Mouse (Mus musculus) myocyte (in vitro differentiated cells): ENCODE measurements around the gene Cd180. TPM values are rescaled to one million over a fixed set of nuclear protein-coding genes. Genes with fewer than 3 reads are reported as not detected.

Experiments used
- H3K27me3 ChIP-seq: one replicate; pipeline ENCODE4 v1.6.1; 2011; ENCODE audit not compliant: control insufficient read depth, insufficient read depth, insufficient read length
- H3K36me3 ChIP-seq: one replicate; pipeline ENCODE4 v1.6.1; 2011; ENCODE audit not compliant: control insufficient read depth, insufficient read depth
- H3K4me2 ChIP-seq: one replicate; pipeline ENCODE4 v1.6.1; 2011; ENCODE audit warnings: low read depth, control low read depth
- H3K4me3 ChIP-seq: one replicate; pipeline ENCODE4 v1.5.1; 2011; ENCODE audit warnings: mild to moderate bottlenecking, control low read depth, moderate library complexity
- H3K79me2 ChIP-seq: one replicate; pipeline ENCODE4 v1.6.1; 2011; ENCODE audit not compliant: control insufficient read depth, insufficient read depth
- H3ac ChIP-seq: one replicate; pipeline ENCODE4 v1.6.1; 2011; ENCODE audit not compliant: control insufficient read depth, insufficient read length
- CEBPB ChIP-seq: IDR thresholded peaks from 2 replicates; pipeline ENCODE4 v1.6.1; 2011; ENCODE audit warnings: mild to moderate bottlenecking, moderate library complexity; ENCODE audit not compliant: poor library complexity, insufficient read depth, severe bottlenecking
- E2F4 ChIP-seq: IDR thresholded peaks from one replicate; pipeline ENCODE4 v1.6.1; 2011; ENCODE audit warnings: mild to moderate bottlenecking, control low read depth, moderate library complexity; ENCODE audit not compliant: insufficient read depth
- MAX ChIP-seq: IDR thresholded peaks from one replicate; pipeline ENCODE4 v1.6.1; 2011; ENCODE audit warnings: low read depth, mild to moderate bottlenecking, control low read depth
- MYOD1 ChIP-seq, 3 experiments: IDR thresholded peaks; one replicate each; pipeline ENCODE4 v1.6.1; 2011; ENCODE audit warnings: control low read depth in 2 of 3, low read depth in 2 of 3, mild to moderate bottlenecking in 2 of 3, moderate library complexity in 1 of 3; ENCODE audit not compliant: insufficient read length in 2 of 3, control insufficient read depth in 1 of 3
- MYOG ChIP-seq, 3 experiments: IDR thresholded peaks; one replicate each; pipeline ENCODE4 v1.6.1; 2011; ENCODE audit warnings: control low read depth in 2 of 3, low read depth in 2 of 3, mild to moderate bottlenecking in 2 of 3; ENCODE audit not compliant: insufficient read length in 2 of 3, control insufficient read depth in 1 of 3, insufficient read depth in 1 of 3
- POLR2A ChIP-seq: IDR thresholded peaks from one replicate; pipeline ENCODE4 v1.6.1; 2011; ENCODE audit warnings: low read depth, mild to moderate bottlenecking, control low read depth, moderate library complexity; ENCODE audit not compliant: insufficient read length
- POLR2AphosphoS2 ChIP-seq: IDR thresholded peaks from one replicate; pipeline ENCODE4 v1.6.1; 2011; ENCODE audit warnings: low read depth, control low read depth; ENCODE audit not compliant: insufficient read length
- REST ChIP-seq: IDR thresholded peaks from one replicate; pipeline ENCODE4 v1.6.1; 2011; ENCODE audit warnings: mild to moderate bottlenecking, control low read depth, moderate library complexity; ENCODE audit not compliant: insufficient read depth, insufficient read length
- SRF ChIP-seq: IDR thresholded peaks from one replicate; pipeline ENCODE4 v1.6.1; 2011; ENCODE audit warnings: low read depth; ENCODE audit not compliant: control insufficient read depth, insufficient read length
- TCF12 ChIP-seq: IDR thresholded peaks from one replicate; pipeline ENCODE4 v1.6.1; 2011; ENCODE audit warnings: mild to moderate bottlenecking, control low read depth; ENCODE audit not compliant: poor library complexity, insufficient read depth, severe bottlenecking
- TCF3 ChIP-seq: IDR thresholded peaks from one replicate; pipeline ENCODE4 v1.6.1; 2011; ENCODE audit warnings: low read depth, control low read depth; ENCODE audit not compliant: insufficient read length
- USF1 ChIP-seq: IDR thresholded peaks from one replicate; pipeline ENCODE4 v1.6.1; 2011; ENCODE audit warnings: low read depth, mild to moderate bottlenecking, control low read depth, moderate library complexity
- polyA plus RNA-seq: library from polyadenylated mRNA; unstranded; fragments of >200 nt; fragmentation: generic; extraction: Trizol; gene quantifications from one replicate; pipeline ENCODE4 v1.2.1, GENCODE M21; 2012; ENCODE audit warnings: missing spikeins

Cd180 gene
- 0.14 TPM for polyA plus RNA-seq

GRCm38 (mm10) chr13:102693341-102693801, at the start of gene Cd180:
Cd180 (plus strand) TSS chr13:102693558.
- no peaks in the 10 kb centered on the region for H3K27me3 ChIP-seq
- no peak within 1 kb of the TSS for H3K4me2 ChIP-seq
- no peak within 1 kb of the TSS for H3ac ChIP-seq
- no peak within 1 kb of the TSS for H3K4me3 ChIP-seq
- no peaks in the 10 kb centered on the region for H3K79me2 ChIP-seq
- H3K36me3 ChIP-seq = no peaks in the 10 kb centered on the region
- TF ChIP-seq E2F4 (no peak), USF1 (no peak)

DNA sequence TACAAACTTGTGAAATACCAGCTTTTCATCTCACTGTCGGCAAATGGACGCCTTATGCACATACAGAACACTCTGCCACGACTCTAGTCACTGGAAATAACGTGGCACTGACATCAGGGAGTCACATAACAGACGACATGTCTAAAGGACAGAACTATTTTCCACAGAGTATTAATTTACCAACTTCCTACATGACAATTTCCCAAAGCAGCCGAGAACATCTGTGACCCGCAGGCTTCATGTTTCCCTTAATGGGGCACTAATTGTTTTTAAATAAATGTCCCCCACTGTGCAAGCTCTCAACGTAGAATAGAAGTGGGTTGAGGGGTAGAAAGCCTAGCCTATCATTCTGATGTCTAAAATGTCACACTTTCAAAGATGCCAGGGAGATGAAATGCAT, 49.0 kb upstream of the Cd180 start:
- Histone ChIP-seq H3ac (no peak overlapping the region), H3K27me3 (no peaks in the 10 kb centered on the region), H3K4me2 (peak overlapping the region; percentile 70), H3K36me3 (no peaks in the 10 kb centered on the region), H3K79me2 (no peaks in the 10 kb centered on the region), H3K4me3 (no peak overlapping the region)
- TF ChIP-seq MYOG (IDR thresholded peaks at IDR 0.05; ENCODE audit: control insufficient read depth in 1 of 3, insufficient read depth in 1 of 3, insufficient read length in 2 of 3, low read depth in 2 of 3) (no peak), POLR2A (no peak), TCF3 (no peak), TCF12 (no peak), MAX (no peak), SRF (no peak), CEBPB (no peak), E2F4 (no peak), MYOD1 (IDR thresholded peaks at IDR 0.05; ENCODE audit: control insufficient read depth in 1 of 3, insufficient read length in 2 of 3, low read depth in 2 of 3) (no peak), REST (no peak), USF1 (no peak), POLR2AphosphoS2 (no peak)

- no peaks in the 10 kb centered on the region for H3K79me2 ChIP-seq
- H3K27me3 ChIP-seq = no peaks in the 10 kb centered on the region
- no peak overlapping the region for H3ac ChIP-seq
- H3K4me3 ChIP-seq = no peak overlapping the region
- H3K36me3 ChIP-seq = no peaks in the 10 kb centered on the region
- TF ChIP-seq MYOD1 (IDR thresholded peaks at IDR 0.05; ENCODE audit: control insufficient read depth in 1 of 3, insufficient read length in 2 of 3, low read depth in 2 of 3) = no peak
- TF ChIP-seq MAX = no peak
- no peak for TF ChIP-seq REST
- TF ChIP-seq USF1 = no peak
- no peak for TF ChIP-seq SRF
- peak overlapping the region; percentile 70 for H3K4me2 ChIP-seq
These were observed 48.4 kb upstream of the Cd180 start for GRCm38 (mm10) chr13:102644789-102645551.

- Histone ChIP-seq H3K36me3 (no peaks in the 10 kb centered on the region), H3K4me2 (no peak overlapping the region), H3K79me2 (no peaks in the 10 kb centered on the region), H3K4me3 (no peak overlapping the region), H3ac (no peak overlapping the region), H3K27me3 (no peaks in the 10 kb centered on the region)
- TF ChIP-seq SRF (no peak), E2F4 (no peak), MAX (no peak), MYOD1 (IDR thresholded peaks at IDR 0.05; ENCODE audit: control insufficient read depth in 1 of 3, insufficient read length in 2 of 3, low read depth in 2 of 3) (no peak), MYOG (IDR thresholded peaks at IDR 0.05; ENCODE audit: control insufficient read depth in 1 of 3, insufficient read depth in 1 of 3, insufficient read length in 2 of 3, low read depth in 2 of 3) (no peak), TCF12 (no peak), USF1 (no peak), POLR2A (no peak), TCF3 (no peak), POLR2AphosphoS2 (no peak), CEBPB (no peak)
These were observed 47.0 kb upstream of the Cd180 start for GRCm38 (mm10) chr13:102646271-102646771.

DNA sequence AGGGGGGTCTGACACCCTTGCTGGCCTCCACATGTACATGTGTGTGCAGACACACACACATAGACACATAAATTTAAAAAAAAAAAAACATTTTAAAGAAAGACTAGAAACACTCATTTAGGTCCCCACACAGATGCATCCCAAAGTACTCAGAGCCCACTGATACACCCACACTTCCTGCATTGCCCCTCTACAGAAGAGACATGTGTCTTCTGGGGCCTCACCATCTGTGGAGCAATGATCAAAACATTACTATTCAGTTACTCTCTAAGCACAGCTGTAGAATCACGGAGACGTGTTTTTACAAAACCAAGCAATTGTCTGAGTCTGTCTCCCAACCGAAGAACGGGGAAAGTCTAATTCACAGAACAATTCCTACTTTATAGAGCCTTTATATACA, 45.8 kb upstream of the Cd180 start:
- Histone ChIP-seq H3K36me3 (no peaks in the 10 kb centered on the region), H3K27me3 (no peaks in the 10 kb centered on the region), H3K4me3 (no peak overlapping the region), H3K4me2 (no peak overlapping the region), H3K79me2 (no peaks in the 10 kb centered on the region), H3ac (no peak overlapping the region)
- TF ChIP-seq POLR2A (no peak), MAX (no peak), SRF (no peak), MYOG (IDR thresholded peaks at IDR 0.05; ENCODE audit: control insufficient read depth in 1 of 3, insufficient read depth in 1 of 3, insufficient read length in 2 of 3, low read depth in 2 of 3) (no peak), REST (no peak), MYOD1 (IDR thresholded peaks at IDR 0.05; ENCODE audit: control insufficient read depth in 1 of 3, insufficient read length in 2 of 3, low read depth in 2 of 3) (no peak), CEBPB (no peak), POLR2AphosphoS2 (no peak), TCF3 (no peak), TCF12 (no peak), E2F4 (no peak), USF1 (no peak)
